Mouse (Mus musculus) olfactory bulb, adult 2 months (tissue): ENCODE results near the gene Abcd1.

Source experiments
- CTCF ChIP-seq: fragments of 200-500 bp; IDR thresholded peaks from 2 replicates; pipeline ENCODE4 v1.5.1; 2012; ENCODE audit warnings: low read depth, mild to moderate bottlenecking, low read length, moderate library complexity; ENCODE audit not compliant: insufficient read depth
- POLR2A ChIP-seq: fragments of 200-500 bp; IDR thresholded peaks from 2 replicates; pipeline ENCODE4 v1.6.1; 2012; ENCODE audit warnings: mild to moderate bottlenecking, low read depth, low read length, moderate library complexity; ENCODE audit not compliant: insufficient read depth

DNA sequence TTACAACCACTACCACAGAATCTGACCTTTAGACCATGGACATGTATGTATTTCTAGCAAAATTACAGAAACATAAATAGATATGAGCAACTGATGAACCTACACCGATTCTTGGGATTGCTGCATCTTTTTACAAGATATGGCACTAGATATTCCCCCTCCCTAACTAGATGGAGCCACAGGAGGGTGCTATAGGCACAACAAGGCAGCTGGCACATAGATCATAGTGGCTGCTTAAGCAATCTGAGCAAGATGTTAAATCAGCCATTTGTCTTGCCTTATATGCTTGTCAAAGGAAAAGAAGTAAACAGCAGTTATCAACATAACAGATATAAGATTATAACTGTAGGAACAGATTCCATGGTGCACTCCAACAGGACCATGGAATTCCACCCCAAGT lies 15.9 kb upstream of the Abcd1 start:
- no peak for TF ChIP-seq CTCF
- TF ChIP-seq POLR2A: no peak
